Mouse (Mus musculus): ENCODE measurements at regions not wholly inside any gene's neighbourhood (a gene's known extent, or its start where the extent isn't known, plus 50 kb on each side); places are given as distances from the start of the nearest gene placed in this dataset.

- no peak for TF ChIP-seq HCFC1 (IDR thresholded peaks at IDR 0.05; ENCODE audit: borderline replicate concordance, insufficient read depth, low read length)
- no peak for TF ChIP-seq MAFK (IDR thresholded peaks at IDR 0.05; ENCODE audit: insufficient read depth, low read depth, low read length)
- TF ChIP-seq ZNF384 (IDR thresholded peaks at IDR 0.05; ENCODE audit: low read depth, low read length), result no peak
- TF ChIP-seq ZC3H11A (IDR thresholded peaks at IDR 0.05; ENCODE audit: borderline replicate concordance, low read depth, low read length), result no peak
Measured at GRCm38 (mm10) chr7:115020023-115020422, 276.5 kb downstream of the Insc start.

All from ES-E14 (cell line).